ENCODE assay signal across 14 mouse cellular contexts in genomic region chr13:112425181-112425654, GRCm38 (mm10). TPM values are rescaled to one million over a fixed set of nuclear protein-coding genes. Genes with fewer than 3 reads are reported as not detected.
DNase-seq lines count a peak whose midpoint lies in the region; ATAC-seq and TF ChIP-seq lines count a peak whose summit lies in the region.
"Had no signal": no experiment of that assay in that cellular context is flagged by ENCODE, and none has a peak within 500 bp of the region (broad histone marks: within the 10 kb centered on the region; RNA-seq: fewer than 3 reads in every experiment).

No protein-coding gene starts in this region.

- peak overlapping the region; percentile 47 for H3K4me2 ChIP-seq in heart, embryonic 16.5 days (ENCODE audit: low read depth, low read length)
- H3K4me2 ChIP-seq in forebrain, embryonic 12.5 days: no peak overlapping the region
- H3K4me2 ChIP-seq: liver, embryonic 13.5 days; stomach, embryonic 15.5 days had no signal

- peak overlapping the region; percentile 98 for H3K27ac ChIP-seq in thymus, adult 2 months (ENCODE audit: control insufficient read depth, insufficient read depth, low read length)
- H3K27ac ChIP-seq in heart, embryonic 16.5 days (ENCODE audit: low read length): peak overlapping the region; percentile 93
- H3K27ac ChIP-seq in forebrain, embryonic 12.5 days: no peak overlapping the region
- H3K27ac ChIP-seq: liver, embryonic 13.5 days; stomach, embryonic 15.5 days had no signal

- no peak for TF ChIP-seq CTCF in thymus, adult 2 months (IDR thresholded peaks at IDR 0.05; ENCODE audit: borderline replicate concordance, control insufficient read depth, extremely low read depth, insufficient read depth, low read length, poor library complexity)

- H3K4me1 ChIP-seq in thymus, adult 2 months (replicated peaks; ENCODE audit: control insufficient read depth, insufficient read depth, low read length): peaks cover 43% of the 10 kb centered on the region
- H3K4me1 ChIP-seq in heart, embryonic 16.5 days (ENCODE audit: control insufficient read depth, insufficient read depth, low read length): peaks cover 28% of the 10 kb centered on the region
- H3K4me1 ChIP-seq in forebrain, embryonic 12.5 days: no peaks in the 10 kb centered on the region
- H3K4me1 ChIP-seq: stomach, embryonic 15.5 days had no signal

- WGBS in thymus, adult 2 months: 12% methylated on average over 8 of the region's 8 CpGs
- WGBS in heart, embryonic 16.5 days: 15% methylated on average over 8 of the region's 8 CpGs
- 79% methylated on average over 8 of the region's 8 CpGs for WGBS in forebrain, embryonic 12.5 days

- ATAC-seq in heart, embryonic 16.5 days (replicated peaks; ENCODE audit: extremely low read depth, insufficient read depth, low FRiP score): peak; percentile 71
- no peak for ATAC-seq in forebrain, embryonic 12.5 days (ENCODE audit: low FRiP score)

- no peak for TF ChIP-seq POLR2A in thymus, adult 2 months (IDR thresholded peaks at IDR 0.05; ENCODE audit: control insufficient read depth, extremely low read depth, insufficient read depth, low read length, poor library complexity)

- H3K4me3 ChIP-seq in thymus, adult 2 months (ENCODE audit: control insufficient read depth, insufficient read depth, low read length): peak overlapping the region; percentile 19
- 0 out of 2 replicates have a peak overlapping the region, but pooled peaks have one; percentile 7 for H3K4me3 ChIP-seq in heart, embryonic 16.5 days (ENCODE audit: low read length)
- no peak overlapping the region for H3K4me3 ChIP-seq in forebrain, embryonic 12.5 days (replicated peaks)
- H3K4me3 ChIP-seq: liver, embryonic 13.5 days; stomach, embryonic 15.5 days had no signal

- H3K27me3 ChIP-seq in thymus, adult 2 months (ENCODE audit: control insufficient read depth, insufficient read depth, low read length): no peaks in the 10 kb centered on the region
- no peaks in the 10 kb centered on the region for H3K27me3 ChIP-seq in heart, embryonic 16.5 days (ENCODE audit: control insufficient read depth, insufficient read depth, low read length)
- H3K27me3 ChIP-seq in forebrain, embryonic 12.5 days: no peaks in the 10 kb centered on the region
- H3K27me3 ChIP-seq: liver, embryonic 13.5 days; stomach, embryonic 15.5 days had no signal

- H3K36me3 ChIP-seq in thymus, adult 2 months (ENCODE audit: control insufficient read depth, insufficient read depth, low read length): no peaks in the 10 kb centered on the region
- H3K36me3 ChIP-seq in heart, embryonic 16.5 days (ENCODE audit: control insufficient read depth, insufficient read depth): no peaks in the 10 kb centered on the region
- no peaks in the 10 kb centered on the region for H3K36me3 ChIP-seq in forebrain, embryonic 12.5 days (replicated peaks)
- H3K36me3 ChIP-seq: liver, embryonic 13.5 days; stomach, embryonic 15.5 days had no signal

- DNase-seq in adrenal gland, adult (ENCODE audit: inconsistent age in 2 of 2, low spot score in 1 of 2): peak; percentile 58 to 90
- no peak for DNase-seq in adrenal gland, postnatal 10 days
- DNase-seq in thymus, adult 2 months: peak; percentile 37
- no peak for DNase-seq in thymus, postnatal 0 days (ENCODE audit: low spot score)
- DNase-seq in thymus, postnatal 36 days: peak; percentile 44 to 56
- DNase-seq in layer of hippocampus, adult 8-10 months (ENCODE audit: low spot score in 2 of 2): no peak
- DNase-seq: cerebellum, postnatal 14 days; kidney, postnatal 36 days; liver, embryonic 13.5 days; lung, postnatal 36 days; right cerebral cortex, adult 18-20 months had no signal

- H3K9me3 ChIP-seq in heart, embryonic 16.5 days (replicated peaks; ENCODE audit: control insufficient read depth, low read length): no peaks in the 10 kb centered on the region
- H3K9me3 ChIP-seq in forebrain, embryonic 12.5 days: no peaks in the 10 kb centered on the region
- H3K9me3 ChIP-seq: liver, embryonic 13.5 days; stomach, embryonic 15.5 days had no signal

- H3K9ac ChIP-seq in heart, embryonic 16.5 days (ENCODE audit: low read length): peak overlapping the region; percentile 52
- no peak overlapping the region for H3K9ac ChIP-seq in forebrain, embryonic 12.5 days
- H3K9ac ChIP-seq: liver, embryonic 13.5 days; stomach, embryonic 15.5 days had no signal

RNA-seq across cellular contexts. Expression of gene Il6st, which starts 38.7 kb away (rescaled TPM):
- 100 to 1,000 TPM; 261 TPM for total RNA-seq in adrenal gland, postnatal 10 days (2021)
- polyA plus RNA-seq in thymus, adult 2 months (2012; rRNA removed): 38.1 and 45.8 TPM in 2 replicates
- 18.9 and 19.5 TPM in 2 replicates for polyA plus RNA-seq in thymus, postnatal 0 days (2015; fragmentation: Nextera tagmentation; extraction: Ambion mirVana)
- polyA plus RNA-seq in heart, embryonic 16.5 days (2015; fragmentation: Nextera tagmentation; extraction: Ambion mirVana): 43.0 and 45.1 TPM in 2 replicates
- polyA plus RNA-seq in forebrain, embryonic 12.5 days (2016; fragmentation: Nextera tagmentation; extraction: Ambion mirVana): 30.4 and 31.6 TPM in 2 replicates
- total RNA-seq in layer of hippocampus, adult 8-10 months (2022): 100 to 1,000 TPM in 1 of 4 experiments, 10 to 100 TPM in 3; 87.6 to 105 (median 97.0) TPM

Comparison
In these comparisons a context has a peak if more than half of its experiments do, and no peak if none do; other contexts are left out.
1. DNase-seq: peak in adrenal gland, adult (2 of 2), thymus, adult 2 months (single experiment) and thymus, postnatal 36 days (2 of 2); none in adrenal gland, postnatal 10 days (single experiment), thymus, postnatal 0 days (single experiment) and layer of hippocampus, adult 8-10 months (0 of 2).